Mouse (Mus musculus) Muller cell, postnatal 12 days (primary cell): ENCODE measurements around the gene Dock11.

Experiments used
- DNase-seq: peaks from one replicate; pipeline ENCODE4 v3.0.0-alpha.2; 2015; ENCODE audit errors: inconsistent ontology term

Dock11 gene

DNA sequence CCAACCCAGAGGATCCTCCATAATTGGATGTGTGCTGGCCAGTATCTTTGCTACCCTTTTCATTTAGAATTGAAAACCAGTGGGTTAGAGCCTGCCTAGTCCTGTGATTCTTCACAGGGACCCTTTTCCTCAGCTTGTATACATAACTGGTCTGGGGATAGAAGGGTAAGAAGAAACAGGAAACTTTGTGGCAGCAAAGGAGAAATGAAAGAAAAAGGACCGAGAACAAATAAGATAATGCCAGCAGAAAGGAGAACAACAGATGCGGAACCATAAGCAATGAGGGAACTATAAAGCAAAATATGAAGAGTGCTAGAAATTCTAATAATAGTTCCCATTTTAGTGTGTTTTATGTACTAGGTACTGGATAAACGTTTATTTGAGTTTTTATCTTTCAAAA lies 212.7 kb downstream of the Dock11 start:
- DNase-seq: no peak

DNA sequence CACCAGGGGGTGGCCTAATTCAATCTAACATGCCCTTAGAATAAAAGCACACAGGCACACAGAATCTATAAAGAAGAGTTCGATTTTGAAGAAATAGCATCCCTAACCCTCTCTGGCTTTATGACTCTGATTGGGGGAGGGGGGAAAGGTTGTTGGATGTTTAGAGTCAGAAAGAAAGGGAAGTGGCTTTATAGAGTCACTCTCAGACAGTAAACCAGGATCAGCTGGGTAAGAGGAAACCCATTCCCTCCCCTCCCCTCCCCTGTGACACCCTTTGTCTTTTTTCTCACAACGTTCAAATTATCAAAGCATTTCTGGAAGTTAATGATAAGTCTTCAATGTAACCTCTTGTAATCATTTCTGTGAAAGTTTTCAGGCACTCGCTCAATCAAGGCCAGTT lies 220.0 kb downstream of the Dock11 start:
- DNase-seq: no peak

DNA sequence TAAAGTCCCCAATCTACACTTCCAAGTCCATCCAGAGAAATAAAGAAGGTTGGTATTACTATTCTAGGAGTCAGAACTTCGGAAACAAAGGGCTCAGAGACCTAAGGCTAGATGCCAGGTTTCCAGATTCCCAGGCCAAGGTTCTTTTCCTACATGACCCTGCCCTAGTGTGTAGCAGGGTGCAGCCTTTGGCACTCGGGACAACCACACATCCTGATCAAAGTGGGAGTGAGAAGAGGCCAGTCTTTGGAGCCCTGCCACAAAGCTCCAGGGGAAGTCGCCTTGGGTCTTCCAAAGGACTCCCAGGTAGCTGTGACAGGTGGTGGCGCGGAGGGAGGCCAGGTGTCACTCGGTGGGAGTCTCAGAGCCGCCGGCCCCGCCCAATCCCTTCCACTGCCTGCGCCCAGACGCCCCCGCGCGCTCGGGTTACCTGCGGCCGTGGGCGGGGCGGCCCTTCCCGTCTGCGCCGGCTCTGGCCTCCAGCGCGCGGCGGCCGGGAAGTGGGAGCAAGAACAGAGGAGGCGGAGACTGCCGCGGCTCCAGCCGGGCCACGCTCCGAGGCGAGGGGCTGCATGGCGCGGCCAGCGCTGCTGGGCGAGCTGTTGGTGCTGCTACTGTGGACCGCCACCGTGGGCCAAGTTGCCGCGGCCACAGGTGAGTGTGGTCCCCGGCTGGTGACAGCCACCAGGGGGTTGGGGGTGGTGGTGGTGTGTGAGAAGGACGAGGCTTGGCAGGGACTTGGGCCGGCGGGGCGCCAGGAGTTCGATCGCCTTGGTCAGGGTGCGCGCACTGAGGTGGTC lies 223.2 kb downstream of the Dock11 start, which contains the start of gene Il13ra1:
TSS of gene Il13ra1 (plus strand) at position 489 of the 800 bp plus-strand sequence.
- peak; percentile 25 for DNase-seq

DNA sequence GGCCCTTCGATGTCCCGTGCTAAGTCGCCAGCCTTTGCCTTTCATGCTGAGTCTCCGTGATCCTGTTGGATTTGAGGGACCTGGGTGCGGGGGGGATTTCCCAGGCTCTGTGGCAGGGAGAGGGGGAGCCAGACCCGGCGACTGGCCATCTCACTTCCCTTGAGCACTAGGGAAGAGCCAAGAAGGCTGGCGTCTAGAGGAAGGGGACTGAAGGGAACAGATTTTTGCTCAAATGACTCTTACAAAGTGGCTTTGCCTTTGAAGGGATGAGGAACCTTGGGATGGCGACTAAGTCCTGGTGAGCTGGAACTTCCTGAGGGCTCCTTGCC lies 223.8 kb downstream of the Dock11 start:
- DNase-seq: peak; percentile 14

DNA sequence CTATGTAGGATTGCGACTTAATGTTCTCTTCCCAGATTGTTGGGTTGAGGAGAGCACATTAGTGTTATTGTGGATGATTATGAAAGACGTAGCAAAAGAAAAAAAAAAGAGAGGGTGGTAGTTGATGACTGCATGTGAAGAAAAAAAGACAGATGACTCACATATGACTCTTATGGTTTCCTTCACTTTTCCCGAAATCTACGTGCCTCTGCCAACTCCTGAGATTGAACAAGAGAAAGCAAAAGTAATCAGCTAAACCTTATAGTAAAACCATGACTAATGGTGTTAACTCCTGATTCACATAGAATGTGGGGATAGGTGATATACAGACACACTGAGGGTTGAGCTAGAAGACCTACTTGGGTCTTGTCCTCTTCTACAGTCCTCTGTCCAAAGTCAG lies 226.5 kb downstream of the Dock11 start:
- no peak for DNase-seq
